Mouse (Mus musculus) urinary bladder, postnatal 36 days (tissue): ENCODE data around the gene Rph3al.

ENCODE experiments used
- DNase-seq, 2 experiments: peaks; one replicate each; pipeline ENCODE4 v3.0.0; 2022; ENCODE audit warnings: low spot score in 2 of 2, mixed read lengths in 1 of 2

The Rph3al gene

GRCm38 (mm10) chr11:75950459-75950858 lies 12.2 kb upstream of the Rph3al start:
- no peak for DNase-seq

- DNase-seq: no peak
Observed at GRCm38 (mm10) chr11:75948789-75949188, 10.6 kb upstream of the Rph3al start.

- no peak for DNase-seq
Observed at GRCm38 (mm10) chr11:75947223-75947622, 9.0 kb upstream of the Rph3al start.

GRCm38 (mm10) chr11:75945805-75946450 lies 7.7 kb upstream of the Rph3al start:
- DNase-seq: no peak

- DNase-seq: peak in 1 of 2 experiments; percentile 33
Observed at GRCm38 (mm10) chr11:75937370-75937871, 808 bp downstream of the Rph3al start.

- DNase-seq: peak; percentile 28 to 70
Observed at GRCm38 (mm10) chr11:75935819-75936430, 2.3 kb downstream of the Rph3al start.

DNA sequence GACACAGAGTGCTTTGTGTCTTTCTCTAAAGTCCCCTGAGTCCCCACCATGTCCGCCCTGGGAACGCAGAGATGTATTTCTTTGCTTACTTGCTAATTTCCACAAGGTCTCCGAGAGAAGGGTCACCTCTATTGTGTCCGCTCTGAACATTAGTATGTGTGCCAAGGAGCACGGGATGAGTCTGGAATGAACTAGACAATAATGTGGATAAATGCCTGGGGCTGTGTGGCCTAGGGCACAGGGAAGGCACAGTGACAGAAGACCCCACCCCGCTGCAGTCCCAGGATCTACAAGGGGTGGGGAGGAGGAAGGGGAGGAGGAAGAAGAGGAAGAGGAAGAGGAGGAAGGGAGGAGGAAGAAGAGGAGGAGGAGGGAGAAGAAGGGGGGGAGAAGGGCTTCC lies 3.8 kb downstream of the Rph3al start:
- no peak for DNase-seq

- DNase-seq: no peak
Observed at GRCm38 (mm10) chr11:75933371-75933770, 4.9 kb downstream of the Rph3al start.

DNA sequence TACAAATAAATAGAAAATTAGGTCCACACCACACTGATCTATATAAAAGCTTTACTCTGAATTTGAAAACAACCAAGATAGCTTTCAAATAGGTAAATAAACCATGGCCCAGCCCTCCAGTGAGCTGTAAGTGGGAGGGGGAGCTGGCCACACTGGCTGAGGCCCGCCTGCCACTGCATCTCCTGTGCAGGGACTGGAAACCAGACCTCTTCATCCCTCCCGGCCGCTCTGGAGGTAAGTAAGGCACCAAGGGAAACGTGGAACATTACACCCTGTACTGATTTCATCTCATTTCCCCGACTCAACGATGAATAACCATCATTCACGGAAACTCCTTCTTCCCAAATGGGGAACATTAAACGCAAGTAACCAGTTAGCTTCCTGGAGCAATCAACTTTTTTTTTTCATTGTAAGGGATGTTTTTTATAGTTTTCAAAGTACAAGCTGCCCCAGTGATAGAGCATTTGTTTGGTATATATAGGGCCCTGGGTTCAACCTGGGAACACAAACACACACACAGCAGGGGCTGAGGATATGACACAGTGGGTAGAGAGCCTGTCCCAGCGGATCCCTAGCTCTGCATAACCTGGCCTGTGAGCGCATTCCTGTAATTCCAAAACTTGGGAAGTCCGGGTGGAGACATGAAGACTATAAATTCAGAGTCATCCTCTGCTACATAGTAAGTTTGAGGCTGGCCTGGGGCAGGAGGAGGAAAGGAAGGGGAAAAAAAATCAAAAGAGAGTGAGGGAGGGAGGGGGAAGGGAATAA lies 7.1 kb downstream of the Rph3al start:
- DNase-seq: no peak

- no peak for DNase-seq
Observed at GRCm38 (mm10) chr11:75930208-75930607, 8.0 kb downstream of the Rph3al start.

DNA sequence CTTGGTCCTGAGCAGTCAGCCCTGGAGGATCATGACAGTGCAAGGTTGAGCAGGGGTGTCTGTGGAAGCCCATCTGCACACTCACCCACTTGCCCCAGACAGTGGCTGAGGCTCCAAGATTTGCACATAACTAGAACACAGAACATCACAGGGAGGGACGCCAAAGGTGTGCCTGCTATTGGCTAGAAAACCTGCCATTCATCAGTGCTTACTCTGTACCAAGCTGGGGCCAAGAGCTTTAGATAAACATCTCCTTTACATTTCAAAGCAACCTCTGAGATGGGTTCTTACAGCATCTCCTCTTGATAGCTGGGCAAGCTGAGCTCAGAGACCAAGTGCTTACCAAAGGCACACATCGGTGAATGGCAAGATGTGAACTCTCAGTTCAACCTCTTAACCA lies 10.3 kb downstream of the Rph3al start:
- DNase-seq: no peak

DNA sequence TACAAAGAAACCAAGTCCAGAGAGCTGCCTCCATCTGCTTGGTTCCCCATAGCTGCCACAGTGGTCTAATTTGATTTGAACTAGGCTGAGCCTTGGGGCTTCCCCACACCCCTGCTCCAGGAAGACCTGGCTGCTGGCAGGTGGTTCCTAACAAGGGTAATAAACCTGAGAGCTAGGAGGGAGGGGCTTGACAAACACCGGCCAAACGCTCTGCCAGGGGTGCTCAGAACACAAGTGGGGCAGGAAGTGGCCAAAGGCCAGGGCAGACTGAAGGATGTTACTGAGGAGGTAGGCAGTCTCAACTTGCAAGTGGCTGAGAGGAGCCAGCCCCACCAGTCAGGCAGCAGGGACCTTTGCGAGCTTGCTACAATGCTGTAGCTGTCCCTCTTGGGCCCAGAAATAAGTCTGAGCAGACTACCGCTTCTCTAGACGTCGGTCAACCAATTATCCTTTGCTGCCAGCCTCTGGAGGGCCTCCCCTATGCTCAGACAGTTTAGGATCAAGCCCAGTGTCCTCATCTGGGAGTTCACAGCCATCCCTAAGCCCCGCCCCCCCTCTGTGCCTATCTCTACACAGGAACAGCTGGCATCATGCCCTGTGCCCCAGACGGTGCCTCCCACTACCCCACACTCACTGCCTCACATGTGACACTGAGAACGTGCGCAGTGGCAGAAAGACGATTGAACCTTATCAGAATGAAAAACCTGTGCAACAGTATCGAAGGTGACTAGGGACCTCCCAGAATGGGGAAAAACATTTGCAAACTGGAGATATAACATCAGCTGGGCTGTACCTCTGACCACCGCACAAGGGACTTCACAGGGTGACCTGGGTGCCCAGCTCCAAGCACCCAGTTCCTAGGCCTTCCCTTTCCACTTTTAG lies 11.6 kb downstream of the Rph3al start:
- DNase-seq: no peak

DNA sequence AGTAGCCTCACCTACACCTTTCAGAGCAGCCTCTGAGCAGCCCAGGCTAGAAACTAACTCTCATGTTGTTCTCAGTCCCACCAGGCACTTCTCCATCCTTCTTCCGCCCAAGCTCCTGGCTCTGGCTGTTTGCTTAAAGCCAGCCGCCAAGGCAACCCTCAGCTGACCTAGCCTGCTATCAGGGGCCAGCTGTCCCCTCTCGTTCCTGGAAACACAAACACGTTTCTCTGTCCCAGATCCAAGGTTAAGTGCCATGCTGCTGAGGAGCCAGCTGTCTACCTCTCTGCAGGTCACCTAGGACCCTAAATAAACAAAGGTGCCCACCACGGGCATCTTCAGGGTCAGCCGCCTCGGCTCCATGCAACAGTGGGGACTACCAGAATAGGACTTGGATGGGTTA lies 12.4 kb downstream of the Rph3al start:
- DNase-seq: no peak

DNA sequence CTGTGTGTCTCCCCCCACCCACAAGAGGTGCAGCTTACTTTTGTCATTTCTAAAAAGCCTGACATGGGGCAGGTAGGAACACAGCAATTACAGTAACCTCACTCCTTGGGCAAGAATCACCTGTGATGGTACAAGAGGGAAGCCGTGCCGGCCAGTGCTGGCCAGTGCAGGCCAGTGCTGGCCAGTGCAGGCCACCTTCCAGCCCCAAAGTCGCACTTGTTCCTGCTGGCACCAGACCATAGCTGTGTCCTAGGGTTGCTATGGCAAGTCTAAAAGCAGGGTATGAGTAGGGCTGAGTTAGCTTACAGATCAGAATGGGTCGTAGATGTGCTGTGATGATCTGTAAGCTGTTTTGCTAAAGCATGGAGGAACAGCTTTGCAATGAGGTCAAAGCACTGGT lies 15.5 kb downstream of the Rph3al start:
- DNase-seq: no peak

GRCm38 (mm10) chr11:75919139-75919538 lies 19.1 kb downstream of the Rph3al start:
- DNase-seq: no peak

DNA sequence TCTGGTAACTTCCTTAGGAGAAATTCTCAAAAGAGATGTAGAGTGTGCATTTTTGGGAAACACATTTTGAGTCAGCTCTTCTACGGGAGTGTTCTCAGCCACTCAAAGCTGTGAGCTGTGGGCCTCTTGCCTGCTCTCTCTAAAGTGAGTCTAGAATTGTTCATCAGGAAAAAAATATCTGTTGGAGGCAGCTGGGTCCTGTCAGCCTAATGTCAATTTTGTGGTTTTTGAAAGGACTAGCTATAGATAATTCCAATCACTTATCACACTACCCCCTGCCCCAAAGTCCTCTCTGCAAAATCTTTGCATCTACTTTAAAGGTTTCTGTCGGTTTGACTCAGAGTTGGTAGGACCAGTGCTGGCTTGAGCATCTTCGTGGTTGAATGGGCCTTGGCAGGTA lies 20.9 kb downstream of the Rph3al start:
- no peak for DNase-seq

DNA sequence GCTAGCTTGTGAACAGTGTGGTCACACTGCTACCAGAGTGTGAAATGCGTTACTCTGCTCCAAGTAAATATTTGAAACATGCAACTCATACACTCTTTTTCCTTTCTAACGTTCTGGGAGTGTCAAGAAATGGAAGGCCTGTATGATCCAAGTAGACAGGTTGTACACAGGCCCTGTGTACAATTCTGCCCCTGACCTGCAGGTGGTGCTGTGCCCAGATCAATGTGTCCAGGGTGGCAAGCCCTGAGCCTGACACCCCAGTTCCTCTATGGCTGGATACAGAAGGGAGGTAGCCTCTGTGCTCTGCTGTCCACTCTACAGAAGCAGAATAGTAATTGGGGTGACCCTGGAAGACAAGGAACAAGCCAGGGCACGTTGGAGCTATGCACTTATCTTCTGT lies 24.3 kb downstream of the Rph3al start:
- DNase-seq: peak; percentile 41 to 58

- DNase-seq: peak; percentile 41 to 56
Observed at GRCm38 (mm10) chr11:75912944-75913657, 25.1 kb downstream of the Rph3al start.

DNA sequence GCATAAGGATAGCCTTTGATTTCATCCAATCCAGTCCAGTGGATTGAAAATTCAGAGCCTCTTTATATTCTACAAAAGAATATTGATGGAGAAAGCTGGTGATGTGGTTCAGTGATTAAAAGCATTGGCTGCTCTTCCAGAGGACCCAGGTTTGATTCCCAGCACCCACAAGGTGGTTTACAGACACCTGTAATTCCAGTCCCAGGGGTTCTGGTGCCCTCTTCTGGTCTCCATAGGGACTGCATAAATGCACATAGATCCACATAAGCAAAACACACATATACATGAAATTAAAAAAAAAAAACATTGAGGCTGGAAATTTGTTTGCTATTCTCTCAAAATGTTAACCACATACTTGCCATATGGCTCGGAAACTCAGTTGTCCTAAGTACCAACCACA lies 26.3 kb downstream of the Rph3al start:
- DNase-seq: no peak

DNA sequence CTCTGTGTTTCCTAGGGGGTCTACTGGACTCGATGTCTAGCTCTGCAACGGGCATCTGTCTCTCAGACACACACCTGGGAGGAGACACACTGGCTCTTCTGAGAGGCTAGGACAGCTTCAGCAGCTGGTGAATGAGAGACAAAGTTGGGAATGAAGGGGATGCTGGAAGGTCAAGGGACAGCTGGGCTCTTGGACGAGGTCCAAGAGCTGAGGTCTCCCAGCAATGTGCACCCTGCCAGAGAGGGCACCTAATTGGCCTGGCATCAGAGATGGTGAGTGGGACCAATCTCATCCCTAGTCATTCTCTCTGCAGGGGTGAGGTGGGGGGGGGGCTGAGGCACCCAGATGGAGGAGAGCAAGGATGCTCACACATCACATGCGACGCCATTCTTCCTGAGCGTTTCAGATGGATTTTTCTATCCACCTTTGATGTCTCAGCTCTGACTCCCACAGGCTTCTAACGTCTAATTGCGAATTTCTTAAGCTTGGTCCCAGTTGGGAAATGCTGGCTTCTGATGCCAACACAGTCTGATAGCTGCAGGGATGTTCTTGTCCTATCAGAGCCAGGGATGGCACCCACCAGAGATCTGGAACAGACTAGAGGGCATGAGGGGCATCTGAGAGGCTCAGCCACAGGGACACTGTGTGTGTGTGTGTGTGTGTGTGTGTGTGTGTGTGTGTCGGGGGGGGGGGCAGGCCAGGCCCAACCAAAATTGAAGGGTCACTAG lies 28.4 kb downstream of the Rph3al start:
- DNase-seq: no peak
